Mouse (Mus musculus) CH12.LX (cell line): ENCODE results near the gene Traf3ip2.

Source experiments
- CTCF ChIP-seq, 2 experiments: IDR thresholded peaks in 1 of 2; conservative IDR thresholded peaks in 1 of 2; 2 replicates each; pipeline ENCODE4 v1.5.1; 2011 to 2012; ENCODE audit warnings: low read depth in 2 of 2, low read length in 2 of 2, improper control_type of control experiment in 1 of 2, inconsistent platforms in 1 of 2, mild to moderate bottlenecking in 1 of 2, moderate library complexity in 1 of 2
- EP300 ChIP-seq: IDR thresholded peaks from 2 replicates; pipeline ENCODE4 v1.6.1; 2011; ENCODE audit warnings: low read length, improper control_type of control experiment
- TCF12 ChIP-seq: IDR thresholded peaks from 2 replicates; pipeline ENCODE4 v1.6.1; 2014; ENCODE audit warnings: low read depth, mild to moderate bottlenecking, inconsistent platforms, low read length, improper control_type of control experiment

GRCm38 (mm10) chr10:39665071-39665502 lies 52.4 kb downstream of the Traf3ip2 start:
- TF ChIP-seq EP300 (no peak), CTCF (conservative IDR thresholded peaks at IDR 0.05 in 1 of 2, IDR thresholded peaks at IDR 0.05 in 1 of 2; ENCODE audit: low read depth in 2 of 2, low read length in 2 of 2) (no peak), TCF12 (no peak)
